Comparison of ENCODE assay signal across 23 mouse cellular contexts in the genomic region with DNA sequence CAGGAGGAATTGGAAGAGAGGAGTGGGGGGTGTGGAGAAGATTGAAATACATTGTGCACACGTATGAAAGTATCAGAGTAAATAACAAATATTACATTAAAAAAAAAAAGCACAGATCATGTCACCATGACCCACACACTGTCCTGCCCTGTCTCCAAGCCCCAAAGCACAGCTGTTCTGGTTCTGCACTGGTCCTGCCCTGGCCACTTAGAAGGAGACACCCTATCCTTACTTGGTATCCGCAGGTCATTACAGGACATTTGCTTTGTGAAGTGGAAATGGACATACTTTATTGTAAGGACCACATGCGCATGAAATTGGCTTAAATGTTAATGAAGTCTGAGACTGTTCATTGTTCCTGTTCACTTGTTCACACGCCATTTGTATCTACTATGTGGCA.
"Had no signal": no experiment of that assay in that cellular context is flagged by ENCODE, and none has a peak within 500 bp of the region (broad histone marks: within the 10 kb centered on the region; RNA-seq: fewer than 3 reads in every experiment).

No protein-coding gene starts in this region.

- H3K27me3 ChIP-seq: hindbrain, embryonic 15.5 days; limb, embryonic 15.5 days had no signal

- H3K4me2 ChIP-seq: hindbrain, embryonic 15.5 days; limb, embryonic 12.5 days; limb, embryonic 15.5 days; liver, embryonic 11.5 days; lung, embryonic 14.5 days had no signal

- H3K27ac ChIP-seq: hindbrain, embryonic 15.5 days; kidney, postnatal 0 days; limb, embryonic 12.5 days; limb, embryonic 15.5 days; liver, embryonic 14.5 days; macrophage; stomach, postnatal 0 days had no signal

- H3K9me3 ChIP-seq: hindbrain, embryonic 15.5 days; limb, embryonic 12.5 days; limb, embryonic 15.5 days had no signal

- H3K4me3 ChIP-seq: hindbrain, embryonic 15.5 days; layer of hippocampus, adult 2 months; limb, embryonic 12.5 days; limb, embryonic 15.5 days had no signal

- H3K36me3 ChIP-seq: hindbrain, embryonic 15.5 days; limb, embryonic 12.5 days; limb, embryonic 15.5 days had no signal

- DNase-seq: kidney, adult 2 months; kidney, postnatal 25 days; layer of hippocampus, adult 9-11 months; left cerebral cortex, postnatal 4 days; liver, postnatal 0 days; lung, embryonic 14.5 days; right cerebral cortex, adult 18-20 months; right cerebral cortex, postnatal 14 days; right cerebral cortex, postnatal 4 days; thymus, adult 2 months; thymus, postnatal 14 days; thymus, postnatal 4 days had no signal

- ATAC-seq: intestine, postnatal 0 days; liver, postnatal 0 days; lung, postnatal 0 days had no signal

- H3K9ac ChIP-seq: hindbrain, embryonic 15.5 days; limb, embryonic 12.5 days; limb, embryonic 15.5 days; liver, embryonic 14.5 days; liver, postnatal 0 days; lung, embryonic 14.5 days had no signal
